Comparison of ENCODE assay signal across 8 mouse cellular contexts in genomic region chr10:80139439-80139775, GRCm38 (mm10). TPM values are rescaled to one million over a fixed set of nuclear protein-coding genes. Genes with fewer than 3 reads are reported as not detected.
DNase-seq lines count a peak whose midpoint lies in the region; ATAC-seq and TF ChIP-seq lines count a peak whose summit lies in the region.

No protein-coding gene starts in this region.

- no peak for TF ChIP-seq CTCF in cerebellum, adult 2 months (IDR thresholded peaks at IDR 0.05; ENCODE audit: borderline replicate concordance, insufficient read depth, low read depth, low read length)

- no peak for TF ChIP-seq POLR2A in cerebellum, adult 2 months (IDR thresholded peaks at IDR 0.05; ENCODE audit: borderline replicate concordance, insufficient read depth, low read length)

- peak overlapping the region; percentile 57 for H3K4me2 ChIP-seq in neural tube, embryonic 11.5 days (ENCODE audit: low read depth)
- peak overlapping the region; percentile 98 for H3K4me2 ChIP-seq in limb, embryonic 12.5 days
- H3K4me2 ChIP-seq in stomach, embryonic 14.5 days (replicated peaks; ENCODE audit: low read depth, low read length): peak overlapping the region; percentile 97

- H3K36me3 ChIP-seq in neural tube, embryonic 11.5 days (ENCODE audit: control insufficient read depth, insufficient read depth, low read length): no peaks in the 10 kb centered on the region; the same call in none of the 2 replicates
- H3K36me3 ChIP-seq in limb, embryonic 12.5 days: peaks cover 22% of the 10 kb centered on the region
- peaks cover 10% of the 10 kb centered on the region; the same call in 1 of the 2 replicates for H3K36me3 ChIP-seq in stomach, embryonic 14.5 days (ENCODE audit: control insufficient read depth, insufficient read depth, low read length)

- peak overlapping the region; percentile 44 for H3K27ac ChIP-seq in cerebellum, adult 2 months (ENCODE audit: insufficient read depth, low read length)
- H3K27ac ChIP-seq in neural tube, embryonic 11.5 days (ENCODE audit: low read depth, low read length): peak overlapping the region; percentile 65
- peak overlapping the region; percentile 74; the same call in 1 of the 2 replicates for H3K27ac ChIP-seq in limb, embryonic 12.5 days
- 0 out of 2 replicates have a peak overlapping the region, but pooled peaks have one; percentile 79 for H3K27ac ChIP-seq in stomach, embryonic 14.5 days (ENCODE audit: low read length)

- H3K9ac ChIP-seq in neural tube, embryonic 11.5 days (ENCODE audit: low read length): peak overlapping the region; percentile 79
- peak overlapping the region; percentile 85 for H3K9ac ChIP-seq in limb, embryonic 12.5 days (replicated peaks)
- H3K9ac ChIP-seq in stomach, embryonic 14.5 days (replicated peaks; ENCODE audit: low read depth, low read length): peak overlapping the region; percentile 86; the same call in 1 of the 2 replicates

- ATAC-seq in neural tube, embryonic 11.5 days (ENCODE audit: insufficient read depth, low FRiP score, low TSS enrichment): no peak
- ATAC-seq in limb, embryonic 12.5 days (ENCODE audit: insufficient number of reproducible peaks, insufficient read depth, low FRiP score, low TSS enrichment, low read depth): no peak
- ATAC-seq in stomach, embryonic 14.5 days (ENCODE audit: insufficient number of reproducible peaks, insufficient read depth, low FRiP score, low read depth): 0 out of 2 replicates have a peak, but pooled peaks have one; percentile 1

- H3K9me3 ChIP-seq in neural tube, embryonic 11.5 days (ENCODE audit: control insufficient read depth, low read length): no peaks in the 10 kb centered on the region
- H3K9me3 ChIP-seq in limb, embryonic 12.5 days: 0 out of 2 replicates have a peak, but pooled peaks cover 5% of the 10 kb centered on the region
- no peaks in the 10 kb centered on the region for H3K9me3 ChIP-seq in stomach, embryonic 14.5 days (ENCODE audit: control insufficient read depth, low read depth, low read length)

- H3K4me3 ChIP-seq in cerebellum, adult 2 months (replicated peaks; ENCODE audit: insufficient read depth, low read depth, low read length): peak overlapping the region; percentile 87
- H3K4me3 ChIP-seq in neural tube, embryonic 11.5 days (ENCODE audit: low read depth, low read length): peak overlapping the region; percentile 52
- H3K4me3 ChIP-seq in limb, embryonic 12.5 days (replicated peaks): peak overlapping the region; percentile 81
- peak overlapping the region; percentile 73 for H3K4me3 ChIP-seq in stomach, embryonic 14.5 days (ENCODE audit: low read depth, low read length)

- 2% methylated on average over 9 of the region's 10 CpGs for WGBS in cerebellum, adult 2 months
- WGBS in neural tube, embryonic 11.5 days: 1% methylated on average over 10 of the region's 10 CpGs
- 1% methylated on average over 10 of the region's 10 CpGs for WGBS in limb, embryonic 12.5 days
- under 1% methylated on average over 8 of the region's 10 CpGs for WGBS in stomach, embryonic 14.5 days

- DNase-seq in cerebellum, adult 2 months: no peak
- no peak for DNase-seq in cerebellum, postnatal 4 days (ENCODE audit: low spot score in 2 of 2)
- no peak for DNase-seq in neural tube, embryonic 11.5 days (ENCODE audit: low spot score)
- no peak for DNase-seq in neural tube, embryonic 10.5 days (ENCODE audit: extremely low spot score, low spot score)
- no peak for DNase-seq in adrenal gland, adult 2 months
- no peak for DNase-seq in right cerebral cortex, postnatal 25 days

- H3K27me3 ChIP-seq in cerebellum, adult 2 months (ENCODE audit: control insufficient read depth, insufficient read depth, low read length): no peaks in the 10 kb centered on the region
- peaks cover 29% of the 10 kb centered on the region for H3K27me3 ChIP-seq in neural tube, embryonic 11.5 days (ENCODE audit: control insufficient read depth, insufficient read depth, low read length)
- H3K27me3 ChIP-seq in limb, embryonic 12.5 days: peaks cover 61% of the 10 kb centered on the region
- 0 out of 2 replicates have a peak, but pooled peaks cover 7% of the 10 kb centered on the region for H3K27me3 ChIP-seq in stomach, embryonic 14.5 days (ENCODE audit: control insufficient read depth, insufficient read depth, low read length)

- H3K4me1 ChIP-seq in cerebellum, adult 2 months (ENCODE audit: control insufficient read depth, insufficient read depth, low read length): peaks cover 12% of the 10 kb centered on the region; the same call in 1 of the 2 replicates
- peaks cover 30% of the 10 kb centered on the region for H3K4me1 ChIP-seq in neural tube, embryonic 11.5 days (ENCODE audit: control insufficient read depth, insufficient read depth, low read length)
- peaks cover 47% of the 10 kb centered on the region for H3K4me1 ChIP-seq in limb, embryonic 12.5 days (replicated peaks)
- H3K4me1 ChIP-seq in stomach, embryonic 14.5 days (ENCODE audit: control insufficient read depth, insufficient read depth, low read length): peaks cover 20% of the 10 kb centered on the region; the same call in 1 of the 2 replicates

RNA-seq across cellular contexts. Expression of gene Atp5d, which starts 1.0 kb away (rescaled TPM):
- polyA plus RNA-seq in cerebellum, adult 2 months (2012; rRNA removed): 736 and 758 TPM in 2 replicates
- 376 and 386 TPM in 2 replicates for polyA plus RNA-seq in neural tube, embryonic 11.5 days (2014; fragmentation: Nextera tagmentation; extraction: Ambion mirVana)
- polyA plus RNA-seq in limb, embryonic 12.5 days (2016; fragmentation: Nextera tagmentation; extraction: Ambion mirVana): 460 and 465 TPM in 2 replicates
- polyA plus RNA-seq in stomach, embryonic 14.5 days (2014; fragmentation: Nextera tagmentation; extraction: Ambion mirVana): 481 and 531 TPM in 2 replicates
- total RNA-seq in adrenal gland, adult 2 months (2021): 100 to 1,000 TPM; 654 to 778 TPM
- polyA plus RNA-seq in adrenal gland, adult 2 months (2012; rRNA removed): 5,895 and 6,727 TPM in 2 replicates

RNA-seq across cellular contexts. Expression of gene Cbarp, which starts 1.2 kb away (rescaled TPM):
- polyA plus RNA-seq in cerebellum, adult 2 months (2012; rRNA removed): 147 and 151 TPM in 2 replicates
- polyA plus RNA-seq in neural tube, embryonic 11.5 days (2014; fragmentation: Nextera tagmentation; extraction: Ambion mirVana): 11.1 and 11.3 TPM in 2 replicates
- 4.9 and 5.6 TPM in 2 replicates for polyA plus RNA-seq in limb, embryonic 12.5 days (2016; fragmentation: Nextera tagmentation; extraction: Ambion mirVana)
- 7.5 and 10.1 TPM in 2 replicates for polyA plus RNA-seq in stomach, embryonic 14.5 days (2014; fragmentation: Nextera tagmentation; extraction: Ambion mirVana)
- 100 to 1,000 TPM in 1 of 2 experiments, 10 to 100 TPM in 1; 74.5 to 118 TPM for total RNA-seq in adrenal gland, adult 2 months (2021)
- 84.3 and 84.6 TPM in 2 replicates for polyA plus RNA-seq in adrenal gland, adult 2 months (2012; rRNA removed)

RNA-seq across cellular contexts. Expression of gene Midn, which starts 8.7 kb away (rescaled TPM):
- polyA plus RNA-seq in cerebellum, adult 2 months (2012; rRNA removed): 26.1 and 26.5 TPM in 2 replicates
- 70.0 and 78.2 TPM in 2 replicates for polyA plus RNA-seq in neural tube, embryonic 11.5 days (2014; fragmentation: Nextera tagmentation; extraction: Ambion mirVana)
- polyA plus RNA-seq in limb, embryonic 12.5 days (2016; fragmentation: Nextera tagmentation; extraction: Ambion mirVana): 30.6 and 38.0 TPM in 2 replicates
- polyA plus RNA-seq in stomach, embryonic 14.5 days (2014; fragmentation: Nextera tagmentation; extraction: Ambion mirVana): 29.3 and 32.1 TPM in 2 replicates
- 100 to 1,000 TPM in 1 of 2 experiments, 10 to 100 TPM in 1; 75.8 to 115 TPM for total RNA-seq in adrenal gland, adult 2 months (2021)
- 233 and 269 TPM in 2 replicates for polyA plus RNA-seq in adrenal gland, adult 2 months (2012; rRNA removed)

RNA-seq across cellular contexts. Expression of gene Stk11, which starts 23.8 kb away (rescaled TPM):
- 110 and 112 TPM in 2 replicates for polyA plus RNA-seq in cerebellum, adult 2 months (2012; rRNA removed)
- polyA plus RNA-seq in neural tube, embryonic 11.5 days (2014; fragmentation: Nextera tagmentation; extraction: Ambion mirVana): 22.0 and 23.5 TPM in 2 replicates
- polyA plus RNA-seq in limb, embryonic 12.5 days (2016; fragmentation: Nextera tagmentation; extraction: Ambion mirVana): 16.1 and 18.1 TPM in 2 replicates
- 25.2 and 25.9 TPM in 2 replicates for polyA plus RNA-seq in stomach, embryonic 14.5 days (2014; fragmentation: Nextera tagmentation; extraction: Ambion mirVana)
- total RNA-seq in adrenal gland, adult 2 months (2021): 100 to 1,000 TPM; 153 to 156 TPM
- 151 and 159 TPM in 2 replicates for polyA plus RNA-seq in adrenal gland, adult 2 months (2012; rRNA removed)

RNA-seq across cellular contexts. Expression of gene Cirbp, which starts 26.4 kb away (rescaled TPM):
- 240 and 261 TPM in 2 replicates for polyA plus RNA-seq in cerebellum, adult 2 months (2012; rRNA removed)
- 84.0 and 85.1 TPM in 2 replicates for polyA plus RNA-seq in neural tube, embryonic 11.5 days (2014; fragmentation: Nextera tagmentation; extraction: Ambion mirVana)
- polyA plus RNA-seq in limb, embryonic 12.5 days (2016; fragmentation: Nextera tagmentation; extraction: Ambion mirVana): 166 and 175 TPM in 2 replicates
- 92.7 and 105 TPM in 2 replicates for polyA plus RNA-seq in stomach, embryonic 14.5 days (2014; fragmentation: Nextera tagmentation; extraction: Ambion mirVana)
- total RNA-seq in adrenal gland, adult 2 months (2021): 10 to 100 TPM; 30.6 to 77.0 TPM
- 108 and 152 TPM in 2 replicates for polyA plus RNA-seq in adrenal gland, adult 2 months (2012; rRNA removed)
